Mouse (Mus musculus): ENCODE results near the gene Sdhc. TPM values are rescaled to one million over a fixed set of nuclear protein-coding genes. Genes with fewer than 3 reads are reported as not detected.

Sdhc gene
- polyA plus RNA-seq, 1 experiment, result 4.9 TPM

DNA sequence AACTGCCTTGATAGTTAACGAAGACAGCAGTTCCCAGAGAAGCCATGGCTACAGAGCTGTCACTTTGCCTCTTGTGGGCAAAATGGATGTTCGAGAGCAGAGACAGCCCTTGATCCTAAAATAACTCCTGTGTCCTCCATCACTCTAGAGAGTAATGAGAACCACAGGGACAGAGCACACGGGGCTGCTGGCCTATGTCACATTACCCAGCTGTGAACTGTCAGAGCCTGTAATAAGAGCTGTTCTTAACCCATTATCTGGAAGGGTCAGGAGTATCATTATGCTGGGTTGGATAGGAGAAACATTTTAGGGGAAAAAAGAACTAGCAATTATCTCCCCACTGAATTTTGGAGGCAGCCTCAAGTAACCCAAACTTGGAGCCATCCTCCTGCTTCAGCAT, 29.5 kb downstream of the Sdhc start:
- peak; percentile 36; the same call in 1 of the 3 replicates for TF ChIP-seq TAL1 (IDR thresholded peaks at IDR 0.05; ENCODE audit: low read length)
- no peak for TF ChIP-seq GATA1 (IDR thresholded peaks at IDR 0.05; ENCODE audit: low read length)
- H3K9me3 ChIP-seq (ENCODE audit: control insufficient read depth, low read length), result no peaks in the 10 kb centered on the region
- H3K36me3 ChIP-seq (ENCODE audit: control insufficient read depth), result peaks cover 5% of the 10 kb centered on the region
- H3K4me1 ChIP-seq (ENCODE audit: control insufficient read depth), result peaks cover 86% of the 10 kb centered on the region
- no peaks in the 10 kb centered on the region for H3K27me3 ChIP-seq (ENCODE audit: control insufficient read depth)
- H3K4me3 ChIP-seq (replicated peaks), result no peak overlapping the region

DNA sequence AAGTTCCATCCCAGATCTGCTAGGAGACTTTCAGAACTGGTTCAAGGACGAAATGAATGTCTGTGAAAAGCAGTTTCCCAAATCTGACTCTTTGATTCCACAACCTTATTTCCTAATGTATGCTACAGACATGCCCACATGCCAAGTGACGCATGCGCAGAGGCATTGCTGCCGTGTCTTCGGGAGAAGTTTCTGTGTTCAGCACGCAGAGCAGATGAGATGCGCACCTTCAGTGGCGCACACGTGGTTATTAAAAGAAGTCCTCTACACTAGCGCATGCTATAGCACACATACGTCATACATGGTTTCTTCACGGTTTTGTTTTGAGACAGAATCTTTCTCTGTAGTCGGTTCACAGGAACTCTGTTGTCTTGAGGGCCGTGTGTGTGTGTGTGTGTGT, 31.0 kb downstream of the Sdhc start:
- Histone ChIP-seq H3K36me3 (ENCODE audit: control insufficient read depth) (no peaks in the 10 kb centered on the region; the same call in 1 of the 2 replicates), H3K4me1 (ENCODE audit: control insufficient read depth) (peaks cover 83% of the 10 kb centered on the region), H3K4me3 (replicated peaks) (no peak overlapping the region), H3K9me3 (ENCODE audit: control insufficient read depth, low read length) (no peaks in the 10 kb centered on the region), H3K27me3 (ENCODE audit: control insufficient read depth) (no peaks in the 10 kb centered on the region)
- no peak for TF ChIP-seq TAL1 (IDR thresholded peaks at IDR 0.05; ENCODE audit: low read length)
- TF ChIP-seq GATA1 (IDR thresholded peaks at IDR 0.05; ENCODE audit: low read length), result no peak

GRCm38 (mm10) chr1:171118996-171119395, 31.4 kb downstream of the Sdhc start:
- TF ChIP-seq TAL1 (IDR thresholded peaks at IDR 0.05; ENCODE audit: low read length) (no peak), GATA1 (IDR thresholded peaks at IDR 0.05; ENCODE audit: low read length) (no peak)
- Histone ChIP-seq H3K27me3 (ENCODE audit: control insufficient read depth) (no peaks in the 10 kb centered on the region), H3K36me3 (ENCODE audit: control insufficient read depth) (no peaks in the 10 kb centered on the region; the same call in 1 of the 2 replicates), H3K9me3 (ENCODE audit: control insufficient read depth, low read length) (no peaks in the 10 kb centered on the region), H3K4me3 (replicated peaks) (no peak overlapping the region), H3K4me1 (ENCODE audit: control insufficient read depth) (peaks cover 83% of the 10 kb centered on the region)

GRCm38 (mm10) chr1:171118269-171118684, 32.1 kb downstream of the Sdhc start:
- TF ChIP-seq GATA1 (IDR thresholded peaks at IDR 0.05; ENCODE audit: low read length) (no peak), TAL1 (IDR thresholded peaks at IDR 0.05; ENCODE audit: low read length) (no peak)
- Histone ChIP-seq H3K4me3 (replicated peaks) (no peak overlapping the region), H3K4me1 (ENCODE audit: control insufficient read depth) (peaks cover 83% of the 10 kb centered on the region), H3K27me3 (ENCODE audit: control insufficient read depth) (no peaks in the 10 kb centered on the region), H3K9me3 (ENCODE audit: control insufficient read depth, low read length) (no peaks in the 10 kb centered on the region), H3K36me3 (ENCODE audit: control insufficient read depth) (no peaks in the 10 kb centered on the region; the same call in 1 of the 2 replicates)

DNA sequence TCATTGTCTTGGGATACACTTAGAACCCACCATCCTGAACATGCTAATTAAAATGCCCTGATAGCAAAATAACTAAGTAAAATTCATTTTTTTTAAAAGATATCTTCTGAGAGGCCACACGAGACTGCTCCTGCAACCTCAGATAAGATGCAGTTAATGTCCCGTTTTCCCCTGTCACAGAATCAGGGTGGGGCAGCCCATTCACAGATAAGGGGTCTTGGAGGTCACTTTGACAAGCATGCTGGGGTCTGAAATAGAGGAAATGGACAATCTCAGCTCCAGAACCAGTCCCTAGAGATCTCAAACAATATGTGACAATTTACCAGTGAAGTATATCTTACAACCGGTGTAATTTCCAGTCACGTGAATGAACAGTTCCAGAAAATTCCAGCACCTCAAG, 34.1 kb downstream of the Sdhc start:
- Histone ChIP-seq H3K36me3 (ENCODE audit: control insufficient read depth) (no peaks in the 10 kb centered on the region), H3K9me3 (ENCODE audit: control insufficient read depth, low read length) (no peaks in the 10 kb centered on the region), H3K27me3 (ENCODE audit: control insufficient read depth) (no peaks in the 10 kb centered on the region), H3K4me3 (replicated peaks) (no peak overlapping the region), H3K4me1 (ENCODE audit: control insufficient read depth) (peaks cover 81% of the 10 kb centered on the region)
- TF ChIP-seq TAL1 (IDR thresholded peaks at IDR 0.05; ENCODE audit: low read length) (no peak), GATA1 (IDR thresholded peaks at IDR 0.05; ENCODE audit: low read length) (no peak)

DNA sequence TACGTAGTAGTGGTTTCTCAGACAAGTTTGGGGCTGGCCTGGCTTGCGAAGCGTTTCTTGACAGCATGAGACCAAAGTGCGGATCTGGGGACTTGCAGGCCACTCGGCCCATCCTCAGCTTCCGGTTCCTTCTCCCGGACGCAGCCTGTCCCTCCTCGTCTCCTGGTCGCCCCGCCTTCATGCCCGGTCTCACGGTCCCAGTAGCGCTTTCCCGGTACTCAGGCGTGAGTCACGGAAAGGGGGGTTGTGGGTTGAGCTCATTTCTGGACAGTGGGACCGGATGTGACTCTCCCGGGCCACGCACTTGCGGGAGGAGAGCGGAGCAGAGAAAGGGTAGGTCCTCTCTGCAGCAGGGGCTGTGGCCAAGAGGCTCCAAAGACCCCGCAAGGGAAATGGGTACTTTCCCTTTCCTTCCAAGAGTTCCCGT, 36.5 kb downstream of the Sdhc start, which contains the start of gene Cfap126:
Gene Cfap126 (plus strand): TSS at position 46 of the 427 bp plus-strand sequence.
- Histone ChIP-seq H3K27me3 (ENCODE audit: control insufficient read depth) (no peaks in the 10 kb centered on the region), H3K4me3 (replicated peaks) (peak within 1 kb of the TSS; percentile 76), H3K36me3 (ENCODE audit: control insufficient read depth) (no peaks in the 10 kb centered on the region), H3K4me1 (ENCODE audit: control insufficient read depth) (peaks cover 75% of the 10 kb centered on the region), H3K9me3 (ENCODE audit: control insufficient read depth, low read length) (no peaks in the 10 kb centered on the region)
- no peak for TF ChIP-seq TAL1 (IDR thresholded peaks at IDR 0.05; ENCODE audit: low read length)
- no peak for TF ChIP-seq GATA1 (IDR thresholded peaks at IDR 0.05; ENCODE audit: low read length)

DNA sequence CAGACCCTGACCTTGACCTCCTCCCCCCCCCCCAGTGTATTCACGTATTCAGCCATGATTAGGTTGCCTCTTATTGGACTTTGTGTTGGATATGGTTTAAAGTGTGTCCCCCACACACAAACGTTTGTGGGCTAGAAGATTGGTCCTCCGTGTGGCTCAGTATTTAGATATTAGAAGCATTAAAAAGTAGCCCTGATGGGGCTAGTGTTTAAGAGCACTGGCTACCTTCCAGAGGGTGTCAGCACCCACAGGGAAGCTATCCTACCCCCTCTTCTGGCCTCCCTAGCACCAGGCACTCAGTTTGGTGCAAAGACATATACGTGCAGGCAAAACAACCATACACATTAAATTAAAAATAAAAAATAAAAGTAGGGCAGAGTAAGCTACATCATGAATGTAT, 37.4 kb downstream of the Sdhc start:
- Histone ChIP-seq H3K4me3 (replicated peaks) (no peak overlapping the region), H3K36me3 (ENCODE audit: control insufficient read depth) (no peaks in the 10 kb centered on the region), H3K4me1 (ENCODE audit: control insufficient read depth) (peaks cover 71% of the 10 kb centered on the region), H3K9me3 (ENCODE audit: control insufficient read depth, low read length) (no peaks in the 10 kb centered on the region), H3K27me3 (ENCODE audit: control insufficient read depth) (no peaks in the 10 kb centered on the region)
- TF ChIP-seq TAL1 (IDR thresholded peaks at IDR 0.05; ENCODE audit: low read length), result no peak
- no peak for TF ChIP-seq GATA1 (IDR thresholded peaks at IDR 0.05; ENCODE audit: low read length)

- H3K4me3 ChIP-seq (replicated peaks), result peak overlapping the region; percentile 77
- H3K4me1 ChIP-seq (ENCODE audit: control insufficient read depth), result peaks cover 63% of the 10 kb centered on the region
- H3K27me3 ChIP-seq (ENCODE audit: control insufficient read depth), result no peaks in the 10 kb centered on the region
- no peaks in the 10 kb centered on the region for H3K36me3 ChIP-seq (ENCODE audit: control insufficient read depth)
- TF ChIP-seq GATA1 (IDR thresholded peaks at IDR 0.05; ENCODE audit: low read length) (no peak), TAL1 (IDR thresholded peaks at IDR 0.05; ENCODE audit: low read length) (no peak)
- no peaks in the 10 kb centered on the region for H3K9me3 ChIP-seq (ENCODE audit: control insufficient read depth, low read length)
Measured at GRCm38 (mm10) chr1:171111781-171112575, 38.4 kb downstream of the Sdhc start.

DNA sequence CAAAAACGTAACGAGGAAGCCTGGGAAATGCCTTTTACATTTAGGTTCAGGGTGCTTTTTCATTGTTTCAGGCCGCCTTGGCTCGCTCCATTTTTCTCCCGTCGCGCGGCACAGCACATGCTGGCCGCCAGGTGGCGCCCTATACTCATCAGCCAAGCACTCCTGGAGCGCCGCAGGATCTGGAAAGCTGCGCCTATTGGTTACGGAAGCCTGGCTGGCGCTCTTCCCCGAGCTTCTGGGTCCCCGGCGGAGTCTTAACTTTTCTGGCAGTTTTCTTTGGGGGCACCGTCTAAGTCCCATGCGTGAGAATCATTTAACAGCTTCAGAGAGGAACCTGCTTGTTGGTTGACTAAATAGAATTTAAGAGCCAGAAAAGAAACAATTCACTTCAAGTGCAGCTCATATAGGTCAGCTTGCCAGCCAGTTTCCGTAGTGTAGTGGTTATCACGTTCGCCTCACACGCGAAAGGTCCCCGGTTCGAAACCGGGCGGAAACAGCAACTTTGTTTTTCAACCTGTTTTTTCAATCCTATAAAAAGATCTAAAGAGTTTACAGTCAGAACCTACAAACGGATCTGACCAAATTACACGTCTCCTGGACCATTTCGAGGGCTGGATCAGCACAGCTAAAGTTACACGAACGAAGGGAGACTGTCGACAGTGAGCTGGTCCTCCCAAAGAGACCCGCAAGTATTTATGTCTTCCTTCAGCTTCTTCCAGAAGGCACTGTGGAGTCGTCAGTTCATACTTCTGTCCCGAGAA, 39.2 kb downstream of the Sdhc start:
- peaks cover 55% of the 10 kb centered on the region for H3K4me1 ChIP-seq (ENCODE audit: control insufficient read depth)
- no peaks in the 10 kb centered on the region for H3K36me3 ChIP-seq (ENCODE audit: control insufficient read depth)
- TF ChIP-seq GATA1 (IDR thresholded peaks at IDR 0.05; ENCODE audit: low read length) (no peak), TAL1 (IDR thresholded peaks at IDR 0.05; ENCODE audit: low read length) (no peak)
- H3K27me3 ChIP-seq (ENCODE audit: control insufficient read depth), result no peaks in the 10 kb centered on the region
- H3K9me3 ChIP-seq (ENCODE audit: control insufficient read depth, low read length), result no peaks in the 10 kb centered on the region
- peak overlapping the region; percentile 77 for H3K4me3 ChIP-seq (replicated peaks)
